Mouse (Mus musculus): ENCODE data around the gene Fam32a.

Fam32a gene

GRCm38 (mm10) chr8:72240951-72241350, 21.4 kb downstream of the Fam32a start:
- DNase-seq = peak; percentile 28 to 51

- no peak for DNase-seq
These were observed 22.7 kb downstream of the Fam32a start for GRCm38 (mm10) chr8:72242226-72242625.

GRCm38 (mm10) chr8:72244610-72245009, 25.1 kb downstream of the Fam32a start:
- DNase-seq = no peak

GRCm38 (mm10) chr8:72257171-72257901, 37.8 kb downstream of the Fam32a start:
- peak; percentile 38 to 66 for DNase-seq

- DNase-seq = no peak
These were observed 38.3 kb downstream of the Fam32a start for GRCm38 (mm10) chr8:72257902-72258238.

GRCm38 (mm10) chr8:72259862-72260261, 40.3 kb downstream of the Fam32a start:
- no peak for DNase-seq

GRCm38 (mm10) chr8:72260585-72260984, 41.1 kb downstream of the Fam32a start:
- DNase-seq = no peak

GRCm38 (mm10) chr8:72261019-72261418, 41.5 kb downstream of the Fam32a start:
- peak; percentile 64 to 67 for DNase-seq

- no peak for DNase-seq
These were observed 41.9 kb downstream of the Fam32a start for GRCm38 (mm10) chr8:72261431-72261830.

GRCm38 (mm10) chr8:72261872-72262271, 42.3 kb downstream of the Fam32a start:
- peak; percentile 29 to 47 for DNase-seq

- DNase-seq = no peak
These were observed 43.2 kb downstream of the Fam32a start for GRCm38 (mm10) chr8:72262756-72263155.

GRCm38 (mm10) chr8:72263451-72263850, 43.9 kb downstream of the Fam32a start:
- DNase-seq = no peak

GRCm38 (mm10) chr8:72265342-72265741, 45.8 kb downstream of the Fam32a start:
- no peak for DNase-seq

GRCm38 (mm10) chr8:72266671-72267070, 47.1 kb downstream of the Fam32a start:
- DNase-seq = no peak

- DNase-seq = no peak
These were observed 47.6 kb downstream of the Fam32a start for GRCm38 (mm10) chr8:72267106-72267505.

GRCm38 (mm10) chr8:72268356-72268755, 48.8 kb downstream of the Fam32a start:
- no peak for DNase-seq

GRCm38 (mm10) chr8:72270606-72271005, 51.1 kb downstream of the Fam32a start:
- DNase-seq = no peak

GRCm38 (mm10) chr8:72271051-72271660, 51.6 kb downstream of the Fam32a start:
- no peak for DNase-seq

GRCm38 (mm10) chr8:72271691-72272090, 52.2 kb downstream of the Fam32a start:
- DNase-seq = no peak

GRCm38 (mm10) chr8:72272361-72272760, 52.8 kb downstream of the Fam32a start:
- peak; percentile 42 to 45 for DNase-seq

- no peak for DNase-seq
These were observed 53.7 kb downstream of the Fam32a start for GRCm38 (mm10) chr8:72273111-72273770.

GRCm38 (mm10) chr8:72273807-72274206, 54.3 kb downstream of the Fam32a start:
- no peak for DNase-seq

Measured in cerebellum, postnatal 14 days (tissue).